14 mouse cellular contexts compared by ENCODE assay signal in genomic region chr2:172103881-172104655, GRCm38 (mm10).
DNase-seq lines count a peak whose midpoint lies in the region; ATAC-seq lines count a peak whose summit lies in the region.
"Had no signal": no experiment of that assay in that cellular context is flagged by ENCODE, and none has a peak within 500 bp of the region (broad histone marks: within the 10 kb centered on the region; RNA-seq: fewer than 3 reads in every experiment).

No protein-coding gene starts in this region.

- H3K27me3 ChIP-seq in forebrain, embryonic 14.5 days (replicated peaks; ENCODE audit: control insufficient read depth, insufficient read depth, low read length): no peaks in the 10 kb centered on the region
- H3K27me3 ChIP-seq in forebrain, embryonic 13.5 days: no peaks in the 10 kb centered on the region
- H3K27me3 ChIP-seq: hindbrain, embryonic 12.5 days; limb, embryonic 13.5 days had no signal

- H3K27ac ChIP-seq in forebrain, embryonic 14.5 days (ENCODE audit: low read depth, low read length): no peak overlapping the region
- H3K27ac ChIP-seq in forebrain, embryonic 13.5 days: no peak overlapping the region
- H3K27ac ChIP-seq: hindbrain, embryonic 12.5 days; limb, embryonic 13.5 days had no signal

- H3K9me3 ChIP-seq in forebrain, embryonic 14.5 days (replicated peaks; ENCODE audit: control insufficient read depth, low read length): no peaks in the 10 kb centered on the region
- H3K9me3 ChIP-seq in forebrain, embryonic 13.5 days (replicated peaks): no peaks in the 10 kb centered on the region
- H3K9me3 ChIP-seq: hindbrain, embryonic 12.5 days; limb, embryonic 13.5 days had no signal

- no peak overlapping the region for H3K4me2 ChIP-seq in forebrain, embryonic 14.5 days (ENCODE audit: low read length)
- no peak overlapping the region for H3K4me2 ChIP-seq in forebrain, embryonic 13.5 days
- H3K4me2 ChIP-seq: hindbrain, embryonic 12.5 days; limb, embryonic 13.5 days had no signal

- H3K4me1 ChIP-seq in forebrain, embryonic 14.5 days (ENCODE audit: control insufficient read depth, insufficient read depth, low read length): peaks cover 17% of the 10 kb centered on the region
- H3K4me1 ChIP-seq in forebrain, embryonic 13.5 days: peaks cover 25% of the 10 kb centered on the region

- 0 out of 2 replicates have a peak, but pooled peaks have one; percentile 23 for ATAC-seq in forebrain, embryonic 14.5 days
- no peak for ATAC-seq in forebrain, embryonic 13.5 days

- no peaks in the 10 kb centered on the region for H3K36me3 ChIP-seq in forebrain, embryonic 14.5 days (ENCODE audit: control insufficient read depth, insufficient read depth, low read length)
- H3K36me3 ChIP-seq in forebrain, embryonic 13.5 days (ENCODE audit: poor library complexity, severe bottlenecking): no peaks in the 10 kb centered on the region
- H3K36me3 ChIP-seq: hindbrain, embryonic 12.5 days; limb, embryonic 13.5 days had no signal

- H3K9ac ChIP-seq in forebrain, embryonic 14.5 days (ENCODE audit: low read length): no peak overlapping the region
- no peak overlapping the region for H3K9ac ChIP-seq in forebrain, embryonic 13.5 days
- H3K9ac ChIP-seq: hindbrain, embryonic 12.5 days; limb, embryonic 13.5 days had no signal

- no peak overlapping the region for H3K4me3 ChIP-seq in forebrain, embryonic 14.5 days (ENCODE audit: low read depth, low read length)
- H3K4me3 ChIP-seq in forebrain, embryonic 13.5 days: no peak overlapping the region
- H3K4me3 ChIP-seq: hindbrain, embryonic 12.5 days; limb, embryonic 13.5 days had no signal

- 36% methylated on average over 18 of the region's 18 CpGs for WGBS in forebrain, embryonic 14.5 days
- 33% methylated on average over 18 of the region's 18 CpGs for WGBS in forebrain, embryonic 13.5 days

- peak; percentile 45 for DNase-seq in forebrain, embryonic 14.5 days (ENCODE audit: low spot score)
- DNase-seq in right cerebral cortex, adult 2 months (ENCODE audit: low spot score in 2 of 2): peak; percentile 40 to 50
- no peak for DNase-seq in right cerebral cortex, postnatal 14 days
- DNase-seq in kidney, postnatal 25 days: peak; percentile 16 to 49
- peak; percentile 10 for DNase-seq in retina, postnatal 1 day
- DNase-seq in layer of hippocampus, adult 9-11 months: no peak
- no peak for DNase-seq in adrenal gland, adult (ENCODE audit: inconsistent age in 2 of 2, low spot score in 1 of 2)
- DNase-seq: gastrocnemius, postnatal 14 days; lung, adult 2 months; spleen, adult 18-20 months; thymus, adult 18-20 months had no signal

Comparison
In these comparisons a context has a peak if more than half of its experiments do, and no peak if none do; other contexts are left out.
1. DNase-seq: peak in forebrain, embryonic 14.5 days (single experiment), right cerebral cortex, adult 2 months (2 of 2), kidney, postnatal 25 days (2 of 2) and retina, postnatal 1 day (single experiment); none in right cerebral cortex, postnatal 14 days (single experiment), layer of hippocampus, adult 9-11 months (single experiment) and adrenal gland, adult (0 of 2).